Mouse (Mus musculus): ENCODE measurements around the gene P2rx1.

DNA sequence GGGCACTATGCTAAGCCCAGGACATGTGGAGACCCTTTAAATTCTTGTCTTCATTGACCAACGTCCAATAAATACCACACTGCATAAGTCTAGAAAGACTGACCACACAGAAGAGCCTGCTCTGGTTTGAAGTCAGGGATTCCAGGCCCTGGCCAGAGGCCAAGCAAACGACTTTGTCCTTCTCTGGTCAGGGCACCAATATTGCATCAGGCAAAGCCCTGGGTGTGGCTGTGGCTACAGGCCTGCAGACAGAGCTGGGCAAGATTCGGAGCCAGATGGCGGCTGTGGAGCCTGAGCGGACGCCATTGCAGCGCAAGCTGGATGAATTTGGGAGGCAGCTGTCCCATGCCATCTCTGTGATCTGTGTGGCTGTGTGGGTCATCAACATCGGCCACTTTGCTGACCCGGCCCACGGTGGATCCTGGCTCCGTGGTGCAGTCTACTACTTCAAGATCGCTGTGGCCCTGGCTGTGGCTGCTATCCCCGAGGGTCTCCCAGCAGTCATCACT is 23.9 kb upstream of the P2rx1 start:
- TF ChIP-seq EP300 (optimal IDR thresholded peaks at IDR 0.05) (no peak), CTCF (IDR thresholded peaks at IDR 0.05; ENCODE audit: low read depth) (no peak)

Data from stomach, postnatal 0 days (tissue).